Mouse (Mus musculus) ovary, postnatal 10 days (tissue): ENCODE results near the gene Ckap2.
A peak's percentile ranks its signal among the peaks of the same experiment; 100 is the strongest.
"Not testable (repeated sequence)": the region's sequence is repeated elsewhere in the genome, so short reads cannot be mapped to it uniquely, and the experiment has no call there.

Experiments
- DNase-seq: peaks from one replicate; pipeline ENCODE4 v3.0.0; 2022; ENCODE audit warnings: low spot score

Gene Ckap2

DNA sequence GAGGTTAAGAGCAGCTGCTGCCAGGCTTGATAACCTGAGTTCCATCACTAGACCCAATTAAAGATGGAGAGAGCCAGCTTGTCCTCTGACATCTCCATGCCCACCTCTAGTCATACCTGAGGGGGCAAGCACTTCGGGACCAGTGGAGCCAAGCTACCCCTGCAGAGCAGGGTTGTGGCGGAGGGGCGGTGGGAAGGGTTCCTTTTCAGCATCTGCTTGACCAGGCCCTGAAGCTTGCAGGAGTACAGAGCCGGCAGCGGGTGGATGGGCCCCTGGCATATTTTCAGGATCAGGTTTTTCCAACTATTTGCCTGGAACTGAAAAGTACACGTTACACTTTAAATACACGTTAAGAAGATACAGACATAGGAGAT lies 37.3 kb downstream of the Ckap2 start:
- DNase-seq, result no peak

DNA sequence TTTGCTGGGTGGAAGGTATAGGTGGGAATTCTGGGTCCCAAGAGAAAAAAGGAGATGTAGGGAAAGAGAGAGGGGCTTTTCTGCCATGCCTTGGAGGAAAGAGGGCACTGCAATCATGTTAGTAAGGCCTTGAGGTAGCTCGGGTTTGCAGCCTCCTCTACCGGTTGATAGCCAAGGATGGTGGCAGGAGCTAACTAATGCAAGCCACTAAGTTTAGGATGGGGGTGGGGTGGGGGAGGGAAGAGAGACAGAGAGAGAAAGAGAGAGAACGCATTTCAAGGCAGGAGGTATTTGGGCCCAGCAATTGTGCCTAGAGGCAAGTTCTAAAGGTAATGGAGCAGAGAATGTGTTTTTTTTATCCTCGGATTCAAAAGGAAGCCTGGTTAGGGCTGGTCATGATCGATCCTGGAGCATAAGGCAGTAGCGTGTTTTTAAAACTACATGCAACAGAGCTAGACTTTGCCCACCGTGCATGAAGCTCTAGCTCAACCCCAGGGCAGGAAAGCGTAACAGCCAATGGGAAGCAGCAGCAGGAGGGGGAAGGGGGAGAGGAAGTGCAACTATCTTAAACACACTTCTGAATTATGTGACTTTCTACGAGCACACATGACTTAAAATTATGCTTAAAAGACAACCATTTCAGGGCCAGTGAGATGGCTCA lies 37.8 kb downstream of the Ckap2 start:
- DNase-seq, result no peak

DNA sequence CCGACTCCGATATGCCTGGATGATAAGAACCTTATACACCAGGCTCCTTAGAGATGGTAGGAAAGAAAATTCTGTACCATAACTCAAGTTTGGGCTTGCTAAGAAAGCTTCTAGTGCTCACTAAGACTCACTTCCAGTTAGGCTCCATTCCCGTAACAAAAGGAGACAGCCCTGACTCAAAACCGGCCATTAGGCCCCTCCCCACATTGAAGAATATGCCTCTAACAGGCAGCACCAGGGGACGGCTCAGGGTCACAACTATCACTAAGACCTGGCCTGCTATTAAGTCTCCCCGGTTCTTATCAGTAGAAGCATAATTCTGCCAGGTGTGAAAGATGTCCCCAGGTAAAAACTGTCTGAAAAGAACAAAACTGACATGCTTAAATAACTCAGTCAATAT lies 39.8 kb downstream of the Ckap2 start:
- no peak for DNase-seq

DNA sequence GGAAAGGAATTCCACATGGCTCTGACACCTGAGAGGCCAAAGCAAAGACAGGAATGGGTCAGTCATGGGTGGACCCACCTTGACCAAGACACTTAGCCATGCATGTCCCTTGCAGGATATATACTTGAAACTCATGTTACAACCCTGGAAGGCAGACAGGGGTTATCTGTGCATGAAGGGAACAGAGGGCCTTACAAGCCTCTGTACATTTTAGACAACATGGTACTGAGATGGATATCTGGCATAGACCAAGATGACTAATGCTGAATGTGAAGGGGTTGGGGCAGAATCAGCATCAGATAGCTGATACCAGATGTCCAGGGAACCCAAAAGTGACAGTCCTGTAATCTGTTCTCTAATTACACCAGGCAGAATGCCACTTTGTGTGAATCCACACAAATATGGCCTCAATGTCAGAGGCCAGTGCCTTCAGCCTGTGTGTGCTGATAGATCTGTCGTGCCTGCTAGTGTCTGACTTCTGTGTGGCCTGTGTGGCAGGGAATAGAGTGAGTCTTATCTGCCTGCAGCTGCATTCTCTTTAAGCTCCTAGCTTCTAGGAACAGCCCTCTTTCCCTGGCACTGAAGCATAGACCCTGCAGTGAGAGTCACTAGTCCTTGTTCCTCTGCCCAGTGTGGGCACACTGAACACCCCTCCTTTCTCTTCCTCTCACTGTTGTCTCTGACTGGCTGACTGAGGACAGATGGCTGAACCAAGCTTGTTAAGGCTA lies 41.7 kb downstream of the Ckap2 start:
- DNase-seq, result no peak

DNA sequence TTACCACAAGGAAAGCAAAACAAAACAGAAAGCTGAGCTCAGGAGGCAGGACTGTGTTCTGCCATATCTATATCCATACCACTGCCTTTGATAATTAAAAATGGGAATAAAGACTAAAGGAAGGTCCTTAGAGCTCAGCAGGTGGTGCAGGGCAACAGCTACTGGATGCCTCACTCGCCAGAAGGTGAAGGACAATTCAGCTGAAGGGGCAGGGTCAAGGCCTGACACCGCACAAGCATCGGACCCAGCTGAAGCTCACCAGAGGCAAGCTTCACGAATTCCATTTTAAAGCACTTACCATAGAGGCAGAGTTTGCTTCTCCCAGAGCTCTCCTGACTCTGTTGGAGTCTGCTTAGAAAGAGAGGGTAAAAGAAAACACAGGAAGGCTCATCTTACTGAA lies 43.0 kb downstream of the Ckap2 start:
- no peak for DNase-seq

DNA sequence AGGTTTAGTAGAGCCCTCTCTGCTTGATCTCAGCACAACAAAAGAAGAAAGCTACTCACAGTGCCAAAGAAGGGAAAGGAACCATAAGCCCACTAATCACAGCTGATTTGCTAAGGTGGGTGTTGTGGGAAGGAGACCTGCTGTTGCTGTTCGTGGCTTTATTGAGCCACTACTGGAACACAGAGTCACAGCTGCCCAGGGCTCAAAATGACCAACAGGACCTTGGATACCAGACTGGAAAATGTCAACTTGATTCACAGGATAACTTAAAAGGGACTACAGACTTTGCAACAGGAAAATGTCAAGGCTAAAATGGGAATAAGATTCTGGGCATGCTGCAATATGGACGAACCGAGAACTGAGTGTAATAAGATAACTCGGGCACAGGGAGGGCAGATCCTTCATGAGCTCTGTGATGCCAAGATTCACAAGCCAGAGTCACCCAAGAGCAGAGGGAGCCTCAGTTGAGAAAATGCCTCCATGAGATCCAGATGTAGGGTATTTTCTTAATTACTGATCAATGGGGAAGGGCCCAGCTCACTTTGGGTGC lies 43.7 kb downstream of the Ckap2 start:
- DNase-seq, result no peak

DNA sequence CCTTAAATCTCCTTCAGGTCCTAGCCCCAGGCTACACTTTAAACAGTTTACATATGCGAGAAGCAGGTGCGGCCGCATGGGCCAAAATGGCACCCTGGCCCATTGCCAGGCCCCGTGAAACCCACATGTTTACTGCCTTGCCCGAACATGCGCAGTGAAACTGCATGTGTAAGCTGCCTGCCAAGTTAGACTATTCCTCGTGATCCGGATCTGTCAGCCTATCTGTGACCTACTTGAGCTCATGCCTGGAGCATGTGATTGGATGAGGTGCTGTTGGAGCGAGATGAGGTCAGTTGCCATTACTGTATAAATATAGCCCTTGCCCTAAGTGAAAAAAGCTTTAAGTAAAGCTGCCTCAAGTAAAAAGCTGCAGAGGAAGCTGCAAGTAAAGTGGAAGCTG lies 49.2 kb downstream of the Ckap2 start:
- not testable (repeated sequence) for DNase-seq

DNA sequence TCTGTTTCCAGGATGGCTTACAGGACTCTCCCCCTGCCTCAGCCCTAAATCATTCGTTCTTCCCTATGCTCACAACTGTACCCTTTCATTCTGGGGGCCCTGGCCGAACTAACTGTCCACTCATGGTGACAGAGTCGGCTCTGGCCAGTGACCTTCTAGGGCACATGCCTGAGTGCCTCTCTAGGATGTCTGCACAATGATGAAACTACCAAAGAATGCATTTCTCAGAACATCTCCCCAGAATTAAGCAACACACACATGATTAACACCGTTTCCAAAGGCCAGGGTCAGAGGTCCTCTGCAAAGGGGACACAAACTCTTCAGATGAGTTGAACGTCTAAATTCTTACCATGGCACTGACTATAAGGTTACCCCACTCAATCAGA lies 50.9 kb downstream of the Ckap2 start:
- DNase-seq, result no peak

DNA sequence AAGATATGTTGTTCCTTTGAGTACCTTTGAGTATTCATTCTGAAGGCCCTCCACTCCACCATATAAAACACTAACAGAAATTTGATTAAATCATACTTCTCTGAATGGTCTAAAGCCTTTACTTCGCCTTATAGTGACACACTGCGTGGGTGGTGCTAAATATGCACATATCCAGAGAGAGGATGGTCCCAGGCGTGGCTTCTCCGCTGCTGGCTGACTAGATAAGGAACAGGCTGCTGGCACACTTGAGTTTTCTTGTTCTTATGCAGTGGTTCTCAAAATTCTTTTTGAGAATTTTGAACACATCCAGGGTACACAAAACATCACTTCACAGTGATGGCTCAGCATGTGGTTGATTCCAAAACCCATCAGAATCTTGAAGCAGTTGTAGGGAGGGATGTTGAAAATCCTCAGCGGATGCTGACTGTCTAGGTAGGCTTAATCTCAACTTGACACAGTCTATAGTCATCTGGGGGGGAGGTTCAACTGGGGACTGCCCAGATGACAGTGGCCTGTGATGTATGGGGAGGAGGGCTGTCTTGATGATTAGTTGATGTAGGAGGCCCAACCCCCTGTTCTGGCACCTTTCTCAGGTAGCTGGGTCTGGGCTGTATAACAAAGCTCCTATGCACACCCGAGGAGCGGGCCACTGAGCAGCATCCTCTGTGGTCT lies 51.4 kb downstream of the Ckap2 start:
- no peak for DNase-seq

DNA sequence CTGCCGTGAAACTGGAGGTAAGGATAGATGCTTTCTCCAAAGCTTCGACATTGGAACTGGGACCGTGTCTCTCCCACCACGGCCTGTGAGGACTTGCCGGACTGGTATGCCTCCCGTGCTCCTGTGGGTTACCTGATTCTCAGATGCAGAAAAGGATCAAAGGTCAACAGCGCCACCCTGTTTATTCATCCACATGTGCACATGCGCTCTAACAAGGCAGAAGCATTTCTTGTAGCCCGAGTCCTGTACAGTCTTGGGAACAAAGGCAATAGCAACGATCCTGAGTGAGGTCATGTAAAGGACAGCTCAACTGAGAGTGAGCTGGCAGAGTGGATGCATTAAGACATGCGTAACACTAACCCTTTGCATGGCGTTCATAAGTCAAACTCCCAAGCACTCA lies 53.6 kb downstream of the Ckap2 start:
- no peak for DNase-seq

DNA sequence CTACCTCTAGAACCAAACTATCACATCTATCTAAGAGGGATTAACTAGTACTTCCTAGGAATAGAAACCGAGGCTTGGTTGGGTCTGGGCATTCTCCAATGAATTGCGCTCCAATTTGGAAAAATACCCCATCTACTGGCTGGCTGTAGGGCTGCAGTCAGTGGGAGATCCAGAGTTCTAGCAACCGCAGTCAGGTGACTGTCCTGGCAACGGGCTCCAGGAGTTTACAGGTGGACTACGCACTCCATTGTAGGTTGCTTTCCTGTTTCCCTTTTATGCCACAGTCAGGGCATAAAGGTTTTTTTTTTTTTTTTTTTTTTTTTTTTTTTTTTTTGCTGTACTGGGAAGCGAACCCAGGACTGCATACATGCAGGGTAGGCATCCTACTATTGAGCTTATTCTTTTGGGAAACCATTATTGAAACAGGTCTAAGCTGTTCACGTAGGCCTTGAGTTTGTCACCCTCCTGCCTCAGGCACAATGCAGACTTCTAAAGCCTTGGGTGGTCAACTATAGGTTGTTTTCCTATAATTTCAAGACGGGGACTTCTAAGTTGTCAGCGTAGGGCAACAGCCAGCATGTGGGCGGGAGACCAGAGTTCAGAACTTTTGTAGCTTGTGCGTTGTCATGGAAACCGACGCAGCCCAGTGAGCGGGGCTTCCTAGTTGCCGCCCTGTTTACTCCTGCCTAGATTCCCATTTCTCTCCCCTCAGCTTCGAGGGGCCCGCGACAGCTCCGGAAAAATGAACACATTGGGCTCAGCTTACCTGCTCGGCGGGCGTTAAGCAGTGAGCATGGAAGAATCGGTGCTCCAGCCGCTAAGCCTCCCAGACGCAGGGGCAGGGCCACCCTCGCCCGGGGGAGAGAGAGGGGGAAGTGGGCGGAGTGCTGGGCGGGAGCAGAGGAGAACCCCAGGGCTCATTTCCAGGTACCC lies 61.1 kb downstream of the Ckap2 start, which contains the start of gene Nek5:
Gene Nek5 (minus strand): TSS at position 834 of the 933 bp plus-strand sequence.
- peak; percentile 9 for DNase-seq
